Mouse (Mus musculus) intestine, embryonic 14.5 days (tissue): Measurements from ENCODE around the gene Fadd. TPM values are rescaled to one million over a fixed set of nuclear protein-coding genes. Genes with fewer than 3 reads are reported as not detected.

Experiments used
- ATAC-seq: fragments of 200-750 bp; cut with Nextera tagmentation; replicated peaks from 2 replicates; pipeline ENCODE4 v1.8.0; 2017; ENCODE audit warnings: low read depth, moderate number of reproducible peaks, moderate TSS enrichment, moderate library complexity; ENCODE audit not compliant: low FRiP score, low TSS enrichment
- DNase-seq: peaks from one replicate; pipeline ENCODE4 v3.0.0-alpha.2; 2018; ENCODE audit warnings: low spot score
- H3K27ac ChIP-seq: fragments of 300-500 bp; sonication (generic); 2 replicates; pipeline ENCODE4 v1.5.1; 2014; ENCODE audit warnings: low read depth, mild to moderate bottlenecking, control low read depth
- H3K27me3 ChIP-seq: fragments of 300-500 bp; sonication (generic); replicated peaks from 2 replicates; pipeline ENCODE4 v1.6.1; 2014; ENCODE audit warnings: low read length, control low read depth; ENCODE audit not compliant: control insufficient read depth, insufficient read depth
- H3K36me3 ChIP-seq: fragments of 300-500 bp; sonication (generic); 2 replicates; pipeline ENCODE4 v1.6.1; 2014; ENCODE audit warnings: low read length, control low read depth; ENCODE audit not compliant: control insufficient read depth, insufficient read depth
- H3K4me1 ChIP-seq: fragments of 300-500 bp; sonication (generic); replicated peaks from 2 replicates; pipeline ENCODE4 v1.6.1; 2014; ENCODE audit warnings: low read length, control low read depth, mixed read lengths; ENCODE audit not compliant: control insufficient read depth, insufficient read depth
- H3K4me2 ChIP-seq: fragments of 300-500 bp; sonication (generic); 2 replicates; pipeline ENCODE4 v1.6.1; 2014; ENCODE audit warnings: low read length
- H3K4me3 ChIP-seq: fragments of 300-500 bp; sonication (generic); 2 replicates; pipeline ENCODE4 v1.5.1; 2014; ENCODE audit warnings: low read depth, low read length, control low read depth, mixed read lengths
- H3K9ac ChIP-seq: fragments of 300-500 bp; sonication (generic); 2 replicates; pipeline ENCODE4 v1.6.1; 2014; ENCODE audit warnings: mild to moderate bottlenecking, low read length
- H3K9me3 ChIP-seq: fragments of 300-500 bp; sonication (generic); 2 replicates; pipeline ENCODE4 v1.6.1; 2016; ENCODE audit warnings: low read length, control low read depth; ENCODE audit not compliant: control insufficient read depth
- WGBS: fragments of 180-500 bp; shearing (Covaris S2); extraction: QIAGEN DNeasy Blood & Tissue Kit; methylation state at CpG from one replicate; pipeline ENCODE4 v1.1.7; 2014; 5-methylcytosine and 5-hydroxymethylcytosine counted together
- polyA plus RNA-seq: library from polyadenylated mRNA; unstranded; fragments of >200 nt; fragmentation: Nextera tagmentation; extraction: Ambion mirVana; gene quantifications from 2 replicates; pipeline ENCODE4 v1.2.1, GENCODE M21; 2014

The Fadd gene
- polyA plus RNA-seq, 1 experiment from 2014 or later, result 13.3 TPM

DNA sequence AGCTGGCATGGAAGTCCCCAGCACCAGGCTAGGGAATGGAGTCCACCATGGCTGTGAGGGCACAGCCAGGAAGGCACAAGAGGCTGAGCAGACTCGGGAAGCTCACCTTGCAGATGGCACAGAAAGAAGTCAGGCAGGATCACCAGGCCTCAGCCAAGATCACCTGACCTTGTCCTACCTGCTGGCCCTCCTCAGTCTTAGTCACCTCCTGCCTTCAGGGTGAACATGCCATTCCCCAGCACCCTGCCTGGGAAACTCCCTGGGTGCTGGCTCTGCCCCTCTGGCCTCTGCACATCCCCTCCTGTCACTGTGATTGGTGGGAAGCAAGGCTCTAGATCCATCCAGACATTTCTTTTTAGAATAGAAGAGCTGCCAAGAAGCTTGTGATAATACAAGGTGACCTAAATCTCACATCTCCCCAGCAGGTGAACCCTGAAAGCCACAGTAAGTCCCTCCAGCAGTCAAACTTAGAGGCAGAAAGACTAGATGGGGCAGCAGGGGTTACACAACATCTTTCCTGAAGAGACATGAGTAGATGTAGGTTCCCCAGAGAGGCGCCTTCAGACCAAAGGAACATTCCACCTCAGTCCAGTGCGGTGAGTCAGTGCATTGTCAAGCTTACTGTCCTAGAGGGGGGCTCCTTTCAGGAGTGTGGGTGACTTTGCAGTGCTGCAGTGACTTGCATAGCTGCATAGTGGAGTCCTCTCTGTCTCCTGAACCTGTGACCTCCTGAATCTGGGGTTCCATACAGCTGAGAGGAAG is 15.2 kb downstream of the Fadd start:
- no peaks in the 10 kb centered on the region for H3K27me3 ChIP-seq
- H3K4me1 ChIP-seq, result peaks cover 7% of the 10 kb centered on the region; the same call in 1 of the 2 replicates
- H3K4me3 ChIP-seq, result no peak overlapping the region
- DNase-seq (no peak), ATAC-seq (no peak)
- WGBS, result 76% methylated on average over 3 of the region's 3 CpGs
- no peak overlapping the region for H3K4me2 ChIP-seq
- no peaks in the 10 kb centered on the region for H3K9me3 ChIP-seq
- no peaks in the 10 kb centered on the region for H3K36me3 ChIP-seq
- no peak overlapping the region for H3K9ac ChIP-seq
- H3K27ac ChIP-seq, result no peak overlapping the region

DNA sequence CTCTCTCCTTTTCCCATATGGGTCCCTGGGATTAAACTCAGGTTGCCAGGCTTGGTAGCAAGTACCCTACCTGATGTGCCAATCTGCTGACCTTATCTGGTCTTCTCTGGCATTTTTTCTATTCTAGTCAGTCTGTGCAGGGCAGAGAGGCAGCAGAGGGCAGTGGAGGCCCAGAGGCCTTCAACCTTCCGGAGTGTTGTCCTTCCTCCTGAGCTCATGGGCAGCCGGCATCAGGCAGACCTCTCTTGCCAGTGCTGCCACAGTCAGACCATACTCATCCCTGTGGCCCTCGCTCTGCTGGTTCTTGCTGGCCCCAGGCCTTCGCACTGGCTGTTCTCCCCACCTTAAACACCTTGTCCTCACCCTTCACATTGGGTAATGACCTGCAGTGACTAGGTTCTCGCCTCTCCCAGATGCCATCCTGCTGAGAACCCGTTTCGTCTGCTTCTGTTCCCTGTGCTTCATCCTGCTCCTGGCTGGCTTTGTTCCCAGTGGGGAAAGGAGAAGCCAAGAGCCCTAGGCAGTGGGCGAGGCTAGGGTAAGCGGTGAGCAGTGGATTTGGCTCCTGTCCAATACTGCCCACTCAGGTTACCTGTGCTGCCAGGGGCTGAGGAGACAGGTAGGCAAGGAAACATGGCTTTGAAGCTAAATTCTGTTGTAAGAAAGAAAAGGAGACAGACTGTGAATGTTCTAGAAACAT is 18.7 kb downstream of the Fadd start:
- DNase-seq, result no peak
- 63% methylated on average over 9 of the region's 9 CpGs for WGBS
- ATAC-seq, result no peak
- Histone ChIP-seq H3K9me3 (no peaks in the 10 kb centered on the region), H3K4me3 (no peak overlapping the region), H3K27ac (no peak overlapping the region), H3K27me3 (no peaks in the 10 kb centered on the region), H3K36me3 (no peaks in the 10 kb centered on the region), H3K9ac (no peak overlapping the region), H3K4me2 (no peak overlapping the region), H3K4me1 (no peaks in the 10 kb centered on the region)

GRCm38 (mm10) chr7:144562016-144562415 is 20.2 kb downstream of the Fadd start:
- DNase-seq (no peak), ATAC-seq (no peak)
- no peaks in the 10 kb centered on the region for H3K9me3 ChIP-seq
- H3K4me1 ChIP-seq, result no peaks in the 10 kb centered on the region
- no peak overlapping the region for H3K4me3 ChIP-seq
- no peak overlapping the region for H3K9ac ChIP-seq
- 22% methylated on average over 3 of the region's 3 CpGs for WGBS
- no peak overlapping the region for H3K4me2 ChIP-seq
- no peak overlapping the region for H3K27ac ChIP-seq
- no peaks in the 10 kb centered on the region for H3K27me3 ChIP-seq
- no peaks in the 10 kb centered on the region for H3K36me3 ChIP-seq

- H3K4me2 ChIP-seq, result no peak overlapping the region
- WGBS, result 89% methylated on average over 4 of the region's 4 CpGs
Measured at GRCm38 (mm10) chr7:144560594-144560993, 21.7 kb downstream of the Fadd start.

GRCm38 (mm10) chr7:144558552-144558951 is 23.7 kb downstream of the Fadd start:
- DNase-seq (no peak), ATAC-seq (no peak)
- Histone ChIP-seq H3K9me3 (no peaks in the 10 kb centered on the region), H3K27ac (no peak overlapping the region), H3K4me1 (no peaks in the 10 kb centered on the region), H3K4me2 (no peak overlapping the region), H3K36me3 (no peaks in the 10 kb centered on the region), H3K27me3 (0 out of 2 replicates have a peak, but pooled peaks cover 2% of the 10 kb centered on the region), H3K9ac (no peak overlapping the region), H3K4me3 (no peak overlapping the region)
- 66% methylated on average over 6 of the region's 6 CpGs for WGBS

More at GRCm38 (mm10) chr7:144560594-144560993, 21.7 kb downstream of the Fadd start:
- no peak for DNase-seq
- H3K9ac ChIP-seq, result no peak overlapping the region
- no peak overlapping the region for H3K4me3 ChIP-seq
- ATAC-seq, result no peak
- no peaks in the 10 kb centered on the region for H3K4me1 ChIP-seq
- no peaks in the 10 kb centered on the region for H3K27me3 ChIP-seq
- no peaks in the 10 kb centered on the region for H3K36me3 ChIP-seq
- no peaks in the 10 kb centered on the region for H3K9me3 ChIP-seq
- no peak overlapping the region for H3K27ac ChIP-seq

- H3K4me3 ChIP-seq, result peak overlapping the region; percentile 93
- DNase-seq (no peak), ATAC-seq (no peak)
- 22% methylated on average over 8 of the region's 8 CpGs for WGBS
- H3K36me3 ChIP-seq, result peaks cover 28% of the 10 kb centered on the region
- H3K27ac ChIP-seq, result no peak overlapping the region
- H3K9ac ChIP-seq, result peak overlapping the region; percentile 92
- H3K4me2 ChIP-seq, result peak overlapping the region; percentile 66
- H3K4me1 ChIP-seq, result peaks cover 12% of the 10 kb centered on the region
- H3K9me3 ChIP-seq, result no peaks in the 10 kb centered on the region
- H3K27me3 ChIP-seq, result 0 out of 2 replicates have a peak, but pooled peaks cover 2% of the 10 kb centered on the region
Measured at GRCm38 (mm10) chr7:144554123-144554472, 28.2 kb downstream of the Fadd start.

GRCm38 (mm10) chr7:144553237-144554122 is 28.8 kb downstream of the Fadd start, which contains the start of gene Ppfia1:
Gene Ppfia1, minus strand, starts transcription at chr7:144553729.
- no peaks in the 10 kb centered on the region for H3K9me3 ChIP-seq
- H3K4me3 ChIP-seq, result peak within 1 kb of the TSS; percentile 93
- H3K4me1 ChIP-seq, result peaks cover 12% of the 10 kb centered on the region
- DNase-seq, result peak; percentile 98
- H3K27me3 ChIP-seq, result 0 out of 2 replicates have a peak, but pooled peaks cover 2% of the 10 kb centered on the region
- WGBS, result under 1% methylated on average over 90 of the region's 97 CpGs
- no peak within 1 kb of the TSS for H3K27ac ChIP-seq
- peak; percentile 96 for ATAC-seq
- H3K4me2 ChIP-seq, result peak within 1 kb of the TSS; percentile 69
- peak within 1 kb of the TSS; percentile 92 for H3K9ac ChIP-seq
- H3K36me3 ChIP-seq, result peaks cover 31% of the 10 kb centered on the region

DNA sequence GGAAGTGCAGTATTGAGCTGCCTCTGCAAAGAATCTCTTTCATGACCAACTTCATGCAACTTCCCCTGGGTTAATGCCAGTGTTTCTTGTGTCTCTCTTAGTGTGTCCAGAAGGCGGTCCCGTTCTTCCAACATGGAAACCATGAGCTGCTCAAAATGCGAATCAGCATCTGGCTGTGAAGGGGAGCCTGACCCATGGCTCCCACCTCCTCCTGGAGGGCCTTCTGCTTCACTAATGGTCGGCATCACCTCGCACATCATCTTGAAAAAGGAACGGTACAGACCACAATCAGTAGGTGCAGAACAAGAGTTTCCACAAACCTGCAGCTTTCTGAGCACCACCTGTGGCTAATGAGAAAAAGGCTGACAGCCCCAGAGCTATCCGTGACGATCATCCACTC is 30.0 kb downstream of the Fadd start:
- ATAC-seq (no peak), DNase-seq (no peak)
- no peak overlapping the region for H3K4me3 ChIP-seq
- no peaks in the 10 kb centered on the region for H3K9me3 ChIP-seq
- H3K36me3 ChIP-seq, result peaks cover 40% of the 10 kb centered on the region
- H3K9ac ChIP-seq, result peak overlapping the region; percentile 92
- H3K4me1 ChIP-seq, result peaks cover 12% of the 10 kb centered on the region
- H3K27ac ChIP-seq, result no peak overlapping the region
- 86% methylated on average over 8 of the region's 8 CpGs for WGBS
- H3K4me2 ChIP-seq, result peak overlapping the region; percentile 69
- 0 out of 2 replicates have a peak, but pooled peaks cover 2% of the 10 kb centered on the region for H3K27me3 ChIP-seq
